Mouse (Mus musculus): ENCODE data around the gene Podxl.
A peak's percentile ranks its signal among the peaks of the same experiment; 100 is the strongest.

Gene Podxl

GRCm38 (mm10) chr6:31523657-31524056, 40.1 kb downstream of the Podxl start:
- no peak for DNase-seq (ENCODE audit: low spot score in 2 of 2)

GRCm38 (mm10) chr6:31523039-31523438, 40.7 kb downstream of the Podxl start:
- no peak for DNase-seq (ENCODE audit: low spot score in 2 of 2)

GRCm38 (mm10) chr6:31522478-31522877, 41.3 kb downstream of the Podxl start:
- no peak for DNase-seq (ENCODE audit: low spot score in 2 of 2)

- DNase-seq (ENCODE audit: low spot score in 2 of 2) = no peak
Observed at GRCm38 (mm10) chr6:31521491-31522355, 42.1 kb downstream of the Podxl start.

- no peak for DNase-seq (ENCODE audit: low spot score in 2 of 2)
Observed at GRCm38 (mm10) chr6:31520486-31521215, 43.1 kb downstream of the Podxl start.

- no peak for DNase-seq (ENCODE audit: low spot score in 2 of 2)
Observed at GRCm38 (mm10) chr6:31519001-31519471, 44.7 kb downstream of the Podxl start.

- DNase-seq (ENCODE audit: low spot score in 2 of 2) = peak; percentile 63 to 65
Observed at GRCm38 (mm10) chr6:31518338-31518698, 45.5 kb downstream of the Podxl start.

- DNase-seq (ENCODE audit: low spot score in 2 of 2) = no peak
Observed at GRCm38 (mm10) chr6:31517681-31518337, 46.0 kb downstream of the Podxl start.

- DNase-seq (ENCODE audit: low spot score in 2 of 2) = no peak
Observed at GRCm38 (mm10) chr6:31513726-31514125, 50.1 kb downstream of the Podxl start.

GRCm38 (mm10) chr6:31502614-31503013, 61.2 kb downstream of the Podxl start:
- DNase-seq (ENCODE audit: low spot score in 2 of 2) = no peak

GRCm38 (mm10) chr6:31500691-31501090, 63.1 kb downstream of the Podxl start:
- no peak for DNase-seq (ENCODE audit: low spot score in 2 of 2)

GRCm38 (mm10) chr6:31500260-31500659, 63.5 kb downstream of the Podxl start:
- DNase-seq (ENCODE audit: low spot score in 2 of 2) = no peak

GRCm38 (mm10) chr6:31499836-31500235, 63.9 kb downstream of the Podxl start:
- no peak for DNase-seq (ENCODE audit: low spot score in 2 of 2)

GRCm38 (mm10) chr6:31496227-31496626, 67.6 kb downstream of the Podxl start:
- DNase-seq (ENCODE audit: low spot score in 2 of 2) = no peak

- no peak for DNase-seq (ENCODE audit: low spot score in 2 of 2)
Observed at GRCm38 (mm10) chr6:31495122-31495731, 68.6 kb downstream of the Podxl start.

GRCm38 (mm10) chr6:31489950-31490349, 73.8 kb downstream of the Podxl start:
- DNase-seq (ENCODE audit: low spot score in 2 of 2) = no peak

- DNase-seq (ENCODE audit: low spot score in 2 of 2) = no peak
Observed at GRCm38 (mm10) chr6:31486601-31487000, 77.2 kb downstream of the Podxl start.

GRCm38 (mm10) chr6:31480008-31480407, 83.8 kb downstream of the Podxl start:
- no peak for DNase-seq (ENCODE audit: low spot score in 2 of 2)

GRCm38 (mm10) chr6:31478221-31478620, 85.6 kb downstream of the Podxl start:
- no peak for DNase-seq (ENCODE audit: low spot score in 2 of 2)

Data from heart, adult 9 months (tissue).